Mouse (Mus musculus) monocyte, adult 59 days (primary cell): ENCODE measurements around the gene Gp1ba. TPM values are rescaled to one million over a fixed set of nuclear protein-coding genes. Genes with fewer than 3 reads are reported as not detected.

Experiments used
- total RNA-seq, 2 experiments: library from RNA; stranded (reverse); gene quantifications; one replicate each; pipeline ENCODE4 v1.2.4; 2023

Gp1ba gene
- not detected for total RNA-seq

GRCm38 (mm10) chr11:70638714-70639278 lies at the start of gene Gp1ba:
Gp1ba (plus strand) TSS chr11:70639122.

GRCm38 (mm10) chr11:70615516-70616093 lies 23.3 kb upstream of the Gp1ba start, which contains the start of gene 4930544D05Rik:
4930544D05Rik (plus strand) TSS chr11:70615848.

GRCm38 (mm10) chr11:70619101-70619500 lies 19.8 kb upstream of the Gp1ba start, which contains the start of gene Chrne:
Chrne (minus strand) TSS chr11:70619216.

DNA sequence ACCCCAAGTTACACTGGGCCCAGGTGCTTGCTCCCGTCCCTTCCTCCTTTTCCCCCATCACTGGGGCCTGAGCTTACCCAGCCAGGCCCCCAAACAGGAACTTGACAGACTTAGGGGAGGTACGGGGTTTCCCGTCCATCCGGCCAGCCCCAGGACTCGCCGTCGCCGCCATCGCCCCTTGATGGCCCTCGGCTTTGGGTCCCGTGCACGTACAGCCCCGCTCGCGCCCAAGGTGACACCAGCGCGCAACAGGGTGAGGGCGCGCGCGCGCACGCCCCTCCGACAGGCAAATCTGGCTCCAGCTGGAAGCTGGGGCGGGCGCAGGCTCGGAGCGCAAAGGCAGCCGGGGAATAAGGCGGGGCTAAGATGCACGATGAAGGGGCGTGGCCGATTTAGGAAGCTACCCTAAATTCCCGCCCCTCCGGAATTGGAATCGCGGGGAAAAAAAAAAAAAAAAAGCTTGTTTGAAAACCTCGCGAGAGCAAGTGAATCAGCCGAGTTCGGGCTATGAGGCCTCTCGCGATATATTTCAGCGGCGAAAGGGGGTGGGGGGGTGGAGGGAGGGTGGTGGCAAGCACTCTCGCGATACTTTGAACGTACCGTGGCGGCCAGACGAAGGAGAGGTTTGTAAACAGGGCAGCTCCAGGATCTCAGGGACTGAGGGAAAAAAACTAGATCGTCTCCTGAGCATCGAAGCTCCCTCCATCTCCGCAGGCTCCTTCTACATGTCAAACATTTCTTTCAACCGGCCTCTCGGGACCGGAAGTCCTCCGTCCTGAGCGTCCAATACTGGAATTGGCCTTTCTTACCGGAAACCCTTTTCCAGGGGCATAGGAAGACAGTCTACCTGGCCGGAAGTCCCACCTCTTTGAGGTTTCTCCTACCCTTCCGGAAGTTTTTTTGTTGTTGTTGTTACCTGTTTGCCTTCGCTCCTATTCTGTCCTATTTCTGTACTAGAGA lies 8.0 kb downstream of the Gp1ba start, which contains the start of the genes Rnf167 and Slc25a11:
Rnf167 (plus strand) TSS at position 545 of the 960 bp plus-strand sequence.
Slc25a11 (minus strand) TSS at position 789 of the 960 bp plus-strand sequence.

DNA sequence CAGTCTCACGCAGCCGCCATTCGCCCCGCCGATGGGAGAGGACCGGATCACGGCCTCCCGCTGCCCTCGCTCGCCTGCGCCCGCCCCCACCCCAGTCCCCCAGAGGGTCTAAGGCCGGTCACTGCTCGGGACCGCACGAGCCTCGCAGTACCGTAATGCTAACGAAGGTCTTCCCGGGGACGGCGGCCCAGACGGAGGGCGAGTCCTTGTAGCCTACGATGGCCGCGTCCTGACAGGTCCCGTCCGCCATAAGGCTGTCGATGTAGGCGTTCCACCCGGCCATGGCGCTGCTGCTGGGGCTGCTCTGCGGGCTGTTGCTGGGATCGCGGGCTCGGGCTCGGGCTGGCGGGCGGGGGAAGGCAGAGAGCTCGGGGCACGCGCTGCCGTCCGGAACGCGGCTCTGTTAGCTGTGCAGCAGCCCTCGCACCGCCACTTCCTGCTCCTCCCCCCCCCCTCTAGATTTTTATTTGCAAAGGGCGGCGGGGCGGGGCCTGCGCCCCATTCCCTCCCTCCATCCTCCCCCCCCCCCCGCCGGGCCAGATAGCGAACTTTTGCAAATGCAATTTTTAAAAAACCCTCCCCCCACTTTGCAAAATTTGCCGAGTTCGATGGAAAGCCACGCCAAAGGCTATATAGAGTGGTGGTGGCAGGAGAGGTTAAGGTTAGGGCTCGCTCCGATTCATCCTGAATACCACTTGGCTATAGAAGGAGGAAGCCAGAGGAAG lies 15.4 kb downstream of the Gp1ba start, which contains the start of gene Pfn1:
Pfn1 (minus strand) TSS at position 447 of the 725 bp plus-strand sequence.

DNA sequence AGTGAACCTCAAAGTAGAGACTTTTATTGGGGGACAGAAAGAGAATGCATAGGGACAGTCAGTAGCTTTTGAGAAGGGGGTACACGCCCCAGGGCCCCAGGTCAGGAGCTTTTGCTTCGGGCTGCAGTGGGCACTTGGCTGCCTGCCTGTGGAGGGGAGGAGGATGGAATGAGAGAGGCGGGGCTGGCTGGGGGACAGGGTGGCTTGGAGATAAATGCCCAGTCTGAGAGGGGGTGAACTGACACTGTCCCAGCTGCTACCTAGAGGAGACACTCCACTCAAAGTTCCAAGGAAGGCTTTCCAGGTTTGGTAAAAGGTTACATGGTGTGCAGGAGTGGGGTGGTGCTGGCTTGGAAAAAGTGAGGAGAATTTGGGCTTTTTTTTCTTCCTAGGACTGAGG lies 18.0 kb downstream of the Gp1ba start, which contains the start of gene Eno3:
Eno3 (plus strand) TSS at position 239 of the 400 bp plus-strand sequence.

DNA sequence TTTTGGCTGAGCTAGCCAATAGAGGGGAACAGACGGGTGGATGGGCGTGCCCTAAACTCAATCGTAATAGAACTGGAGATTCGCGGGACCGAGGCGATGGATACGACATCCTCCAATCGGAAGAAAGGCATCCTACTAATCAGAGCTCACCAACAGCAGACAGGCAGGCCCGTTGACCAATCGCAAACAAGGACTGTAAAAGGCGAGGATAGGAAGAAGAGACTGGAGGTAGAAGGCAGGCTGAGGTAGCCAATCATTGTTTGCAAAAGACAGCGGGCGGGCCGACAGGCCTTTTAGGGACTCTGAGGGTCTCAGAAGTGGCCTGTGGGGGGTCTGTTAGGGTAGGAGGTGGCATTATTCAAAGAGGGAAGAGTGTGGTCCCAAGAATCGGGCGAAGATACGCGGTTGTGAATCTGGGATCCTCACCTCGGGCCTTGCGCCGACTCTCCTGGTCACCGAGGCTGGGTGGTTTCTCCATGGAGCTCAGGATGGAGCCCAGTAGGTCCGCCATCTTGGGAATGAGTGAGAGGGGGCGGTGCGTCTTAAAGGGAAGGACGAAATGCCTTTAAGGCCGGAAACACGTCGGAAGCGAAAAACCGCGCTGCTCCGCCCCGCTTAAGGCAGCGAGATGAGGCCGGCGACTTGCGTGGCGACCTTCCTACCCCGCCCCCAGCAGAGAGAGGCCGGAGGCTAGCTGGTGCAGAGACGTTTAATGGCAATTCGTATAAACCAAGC lies 30.0 kb downstream of the Gp1ba start, which contains the start of gene Spag7:
Spag7 (minus strand) TSS at position 646 of the 735 bp plus-strand sequence.

DNA sequence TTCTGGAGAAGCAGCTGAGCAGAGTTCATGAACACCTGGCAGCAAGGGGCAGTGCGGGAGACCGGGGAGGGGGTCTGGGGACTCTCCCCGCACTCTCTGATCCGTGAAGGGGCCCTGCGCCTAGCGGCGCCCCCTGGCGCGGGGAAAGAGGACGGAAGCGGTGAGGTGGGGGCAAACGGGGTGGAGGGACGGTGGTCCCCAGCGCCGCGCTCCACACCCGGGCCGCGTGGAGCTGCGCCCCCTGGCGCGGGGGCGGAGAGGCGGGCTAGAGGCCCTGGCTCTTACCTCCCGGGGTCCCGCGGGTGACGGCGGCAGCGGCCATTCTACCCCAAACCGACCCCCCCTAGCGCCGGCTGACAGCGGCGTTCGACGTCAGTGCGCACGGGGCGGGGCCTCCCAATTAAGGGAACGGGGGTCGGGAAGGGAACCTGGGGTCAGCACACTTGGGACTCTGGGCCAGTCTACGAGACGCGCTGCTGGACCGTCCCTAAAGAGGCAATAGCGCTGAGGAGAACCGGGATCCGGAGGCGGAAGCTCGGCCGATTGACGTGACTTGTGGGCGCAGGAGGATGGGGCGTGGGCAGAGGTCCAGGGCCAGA lies 48.8 kb downstream of the Gp1ba start, which contains the start of gene Camta2:
Camta2 (minus strand) TSS at position 505 of the 599 bp plus-strand sequence.

Other genes starting within 250 kb of the Gp1ba start
- 10 to 100 TPM; 15.9 to 18.6 TPM for gene Pelp1, start 229.1 kb upstream of the Gp1ba start, total RNA-seq
- gene Arrb2, start 206.5 kb upstream of the Gp1ba start, total RNA-seq: 100 to 1,000 TPM; 313 to 322 TPM
- gene Med11, start 187.2 kb upstream of the Gp1ba start, total RNA-seq: 10 to 100 TPM; 39.5 to 44.4 TPM
- 1 to 10 TPM; 1.0 to 1.8 TPM for gene Zmynd15, start 179.7 kb upstream of the Gp1ba start, total RNA-seq
- 10 to 100 TPM; 51.6 to 62.4 TPM for gene Cxcl16, start 179.1 kb upstream of the Gp1ba start, total RNA-seq
- 1 to 10 TPM in 1 of 2 experiments, not detected in 1; 1.7 TPM for gene Tm4sf5, start 133.9 kb upstream of the Gp1ba start, total RNA-seq
- not detected for gene Vmo1, start 124.5 kb upstream of the Gp1ba start, total RNA-seq
- not detected for gene Gltpd2, start 119.9 kb upstream of the Gp1ba start, total RNA-seq
- gene Psmb6, start 113.8 kb upstream of the Gp1ba start, total RNA-seq: 100 to 1,000 TPM; 118 to 124 TPM
- not detected for gene Gm40193, start 106.2 kb upstream of the Gp1ba start, total RNA-seq
- gene Pld2, start 99.1 kb upstream of the Gp1ba start, total RNA-seq: 10 to 100 TPM; 19.1 to 19.5 TPM
- gene Mink1, start 76.2 kb upstream of the Gp1ba start, total RNA-seq: 100 to 1,000 TPM; 215 to 216 TPM
- not detected for gene 4930544D05Rik, start 23.3 kb upstream of the Gp1ba start, total RNA-seq
- gene Chrne, start 19.9 kb upstream of the Gp1ba start, total RNA-seq: not detected
- 10 to 100 TPM; 75.4 to 76.7 TPM for gene Rnf167, start 8.1 kb downstream of the Gp1ba start, total RNA-seq
- 10 to 100 TPM; 75.2 to 82.1 TPM for gene Slc25a11, start 8.4 kb downstream of the Gp1ba start, total RNA-seq
- 1,000 to 10,000 TPM; 1,347 to 1,617 TPM for gene Pfn1, start 15.5 kb downstream of the Gp1ba start, total RNA-seq
- 100 to 1,000 TPM; 117 to 142 TPM for gene Eno3, start 18.1 kb downstream of the Gp1ba start, total RNA-seq
- gene Spag7, start 30.3 kb downstream of the Gp1ba start, total RNA-seq: 10 to 100 TPM; 34.8 to 45.8 TPM
- gene Camta2, start 49.0 kb downstream of the Gp1ba start, total RNA-seq: 100 to 1,000 TPM; 102 to 115 TPM
- not detected for gene Inca1, start 61.0 kb downstream of the Gp1ba start, total RNA-seq
- 10 to 100 TPM; 45.8 to 47.4 TPM for gene Kif1c, start 61.4 kb downstream of the Gp1ba start, total RNA-seq
- 1 to 10 TPM; 1.1 to 2.1 TPM for gene Zfp3, start 125.1 kb downstream of the Gp1ba start, total RNA-seq
- gene Scimp, start 173.5 kb downstream of the Gp1ba start, total RNA-seq: 1 to 10 TPM; 4.6 to 5.6 TPM
- gene Rabep1, start 205.7 kb downstream of the Gp1ba start, total RNA-seq: 10 to 100 TPM; 32.1 to 34.3 TPM